Mouse (Mus musculus): ENCODE measurements at regions not wholly inside any gene's neighbourhood (a gene's known extent, or its start where the extent isn't known, plus 50 kb on each side); places are given as distances from the start of the nearest gene placed in this dataset.

- Histone ChIP-seq H3K9me3 (ENCODE audit: low read length) (no peaks in the 10 kb centered on the region), H3K27me3 (ENCODE audit: insufficient read depth, low read length) (no peaks in the 10 kb centered on the region), H3K4me3 (ENCODE audit: low read length) (no peak overlapping the region), H3K4me1 (ENCODE audit: insufficient read depth, low read length) (peaks cover 7% of the 10 kb centered on the region), H3K27ac (ENCODE audit: low read length) (peak overlapping the region; percentile 14; the same call in 1 of the 2 replicates), H3K36me3 (ENCODE audit: insufficient read depth, low read length) (no peaks in the 10 kb centered on the region), H3K4me2 (replicated peaks; ENCODE audit: low read depth, low read length) (no peak overlapping the region), H3K9ac (replicated peaks; ENCODE audit: low read length) (no peak overlapping the region)
- 24% methylated on average over 1 of the region's 1 CpGs for WGBS
- ATAC-seq (ENCODE audit: low FRiP score, low TSS enrichment), result peak; percentile 74
Observed at GRCm38 (mm10) chr15:103627085-103627484, 62.2 kb upstream of the Glycam1 start.
